Mouse (Mus musculus) myocyte (in vitro differentiated cells): Measurements from ENCODE around the gene Robo2. TPM values are rescaled to one million over a fixed set of nuclear protein-coding genes. Genes with fewer than 3 reads are reported as not detected.

Source experiments
- H3K27me3 ChIP-seq: one replicate; pipeline ENCODE4 v1.6.1; 2011; ENCODE audit not compliant: control insufficient read depth, insufficient read depth, insufficient read length
- H3K36me3 ChIP-seq: one replicate; pipeline ENCODE4 v1.6.1; 2011; ENCODE audit not compliant: control insufficient read depth, insufficient read depth
- H3K4me2 ChIP-seq: one replicate; pipeline ENCODE4 v1.6.1; 2011; ENCODE audit warnings: low read depth, control low read depth
- H3K4me3 ChIP-seq: one replicate; pipeline ENCODE4 v1.5.1; 2011; ENCODE audit warnings: mild to moderate bottlenecking, control low read depth, moderate library complexity
- H3K79me2 ChIP-seq: one replicate; pipeline ENCODE4 v1.6.1; 2011; ENCODE audit not compliant: control insufficient read depth, insufficient read depth
- H3ac ChIP-seq: one replicate; pipeline ENCODE4 v1.6.1; 2011; ENCODE audit not compliant: control insufficient read depth, insufficient read length
- CEBPB ChIP-seq: IDR thresholded peaks from 2 replicates; pipeline ENCODE4 v1.6.1; 2011; ENCODE audit warnings: mild to moderate bottlenecking, moderate library complexity; ENCODE audit not compliant: poor library complexity, insufficient read depth, severe bottlenecking
- E2F4 ChIP-seq: IDR thresholded peaks from one replicate; pipeline ENCODE4 v1.6.1; 2011; ENCODE audit warnings: mild to moderate bottlenecking, control low read depth, moderate library complexity; ENCODE audit not compliant: insufficient read depth
- MAX ChIP-seq: IDR thresholded peaks from one replicate; pipeline ENCODE4 v1.6.1; 2011; ENCODE audit warnings: low read depth, mild to moderate bottlenecking, control low read depth
- MYOD1 ChIP-seq, 3 experiments: IDR thresholded peaks; one replicate each; pipeline ENCODE4 v1.6.1; 2011; ENCODE audit warnings: control low read depth in 2 of 3, low read depth in 2 of 3, mild to moderate bottlenecking in 2 of 3, moderate library complexity in 1 of 3; ENCODE audit not compliant: insufficient read length in 2 of 3, control insufficient read depth in 1 of 3
- MYOG ChIP-seq, 3 experiments: IDR thresholded peaks; one replicate each; pipeline ENCODE4 v1.6.1; 2011; ENCODE audit warnings: control low read depth in 2 of 3, low read depth in 2 of 3, mild to moderate bottlenecking in 2 of 3; ENCODE audit not compliant: insufficient read length in 2 of 3, control insufficient read depth in 1 of 3, insufficient read depth in 1 of 3
- POLR2A ChIP-seq: IDR thresholded peaks from one replicate; pipeline ENCODE4 v1.6.1; 2011; ENCODE audit warnings: low read depth, mild to moderate bottlenecking, control low read depth, moderate library complexity; ENCODE audit not compliant: insufficient read length
- POLR2AphosphoS2 ChIP-seq: IDR thresholded peaks from one replicate; pipeline ENCODE4 v1.6.1; 2011; ENCODE audit warnings: low read depth, control low read depth; ENCODE audit not compliant: insufficient read length
- REST ChIP-seq: IDR thresholded peaks from one replicate; pipeline ENCODE4 v1.6.1; 2011; ENCODE audit warnings: mild to moderate bottlenecking, control low read depth, moderate library complexity; ENCODE audit not compliant: insufficient read depth, insufficient read length
- SRF ChIP-seq: IDR thresholded peaks from one replicate; pipeline ENCODE4 v1.6.1; 2011; ENCODE audit warnings: low read depth; ENCODE audit not compliant: control insufficient read depth, insufficient read length
- TCF12 ChIP-seq: IDR thresholded peaks from one replicate; pipeline ENCODE4 v1.6.1; 2011; ENCODE audit warnings: mild to moderate bottlenecking, control low read depth; ENCODE audit not compliant: poor library complexity, insufficient read depth, severe bottlenecking
- TCF3 ChIP-seq: IDR thresholded peaks from one replicate; pipeline ENCODE4 v1.6.1; 2011; ENCODE audit warnings: low read depth, control low read depth; ENCODE audit not compliant: insufficient read length
- USF1 ChIP-seq: IDR thresholded peaks from one replicate; pipeline ENCODE4 v1.6.1; 2011; ENCODE audit warnings: low read depth, mild to moderate bottlenecking, control low read depth, moderate library complexity
- polyA plus RNA-seq: library from polyadenylated mRNA; unstranded; fragments of >200 nt; fragmentation: generic; extraction: Trizol; gene quantifications from one replicate; pipeline ENCODE4 v1.2.1, GENCODE M21; 2012; ENCODE audit warnings: missing spikeins

Robo2 gene
- polyA plus RNA-seq, 1 experiment = 19.6 TPM

DNA sequence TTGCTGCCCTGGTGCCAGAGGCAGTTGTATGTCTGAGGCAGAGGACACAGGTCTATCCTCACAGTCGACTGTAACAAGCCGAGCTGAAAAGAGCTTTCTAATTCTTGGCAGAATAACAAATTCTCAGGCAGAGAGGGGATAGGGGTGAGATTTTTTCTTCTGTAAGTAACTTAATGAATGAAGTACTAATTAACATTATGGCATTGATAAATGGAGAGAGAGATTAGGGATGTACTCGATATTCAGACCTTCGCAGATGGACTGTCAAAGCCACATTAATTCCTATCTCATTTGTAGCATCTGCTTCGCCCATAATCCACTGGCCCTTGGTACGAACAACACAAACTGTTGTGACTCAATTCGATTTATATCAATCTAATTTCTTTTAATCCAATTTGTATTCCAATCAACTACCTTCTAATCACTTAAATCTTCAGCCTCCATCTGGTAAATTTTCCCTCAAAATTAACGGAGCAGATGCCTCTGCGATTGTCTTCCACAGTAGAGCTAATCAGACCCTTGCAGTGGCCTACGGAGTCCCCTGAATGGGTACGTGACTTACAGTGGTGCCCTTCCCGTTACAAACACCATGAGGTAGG is 36.2 kb downstream of the Robo2 start:
- TF ChIP-seq TCF12 = no peak
- no peak for TF ChIP-seq USF1
- TF ChIP-seq REST = no peak
- no peak for TF ChIP-seq SRF
- no peak for TF ChIP-seq MAX
- TF ChIP-seq E2F4 = no peak
- TF ChIP-seq POLR2A = no peak
- no peak for TF ChIP-seq TCF3
- no peak for TF ChIP-seq MYOD1 (IDR thresholded peaks at IDR 0.05; ENCODE audit: control insufficient read depth in 1 of 3, insufficient read length in 2 of 3, low read depth in 2 of 3)
- TF ChIP-seq MYOG (IDR thresholded peaks at IDR 0.05; ENCODE audit: control insufficient read depth in 1 of 3, insufficient read depth in 1 of 3, insufficient read length in 2 of 3, low read depth in 2 of 3) = no peak
- TF ChIP-seq POLR2AphosphoS2 = no peak
- no peak for TF ChIP-seq CEBPB
- no peaks in the 10 kb centered on the region for H3K36me3 ChIP-seq
- H3K79me2 ChIP-seq = peaks cover 2% of the 10 kb centered on the region
- H3K4me2 ChIP-seq = no peak overlapping the region
- no peak overlapping the region for H3K4me3 ChIP-seq
- H3ac ChIP-seq = no peak overlapping the region
- H3K27me3 ChIP-seq = no peaks in the 10 kb centered on the region

DNA sequence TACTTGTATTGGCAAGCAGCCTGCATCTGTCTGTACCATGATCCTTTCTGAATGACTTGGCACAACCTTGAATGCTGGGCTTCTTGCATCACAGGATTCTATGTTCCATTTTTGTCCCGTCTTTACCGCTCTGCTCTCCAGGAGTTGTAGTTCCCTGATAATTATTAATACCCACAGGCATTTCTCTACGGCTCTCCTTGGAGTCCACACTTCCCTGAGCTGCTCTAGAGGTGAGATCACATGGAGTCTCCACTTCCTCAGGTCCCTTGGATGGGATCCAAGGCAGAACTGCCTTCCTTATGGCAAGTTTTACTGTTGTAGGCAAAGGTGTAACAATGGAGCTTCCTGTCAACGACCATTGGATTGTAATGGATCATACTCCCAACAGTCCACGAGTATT is 37.1 kb downstream of the Robo2 start:
- Histone ChIP-seq H3K36me3 (no peaks in the 10 kb centered on the region), H3K4me3 (no peak overlapping the region), H3K79me2 (peaks cover 2% of the 10 kb centered on the region), H3ac (no peak overlapping the region), H3K4me2 (no peak overlapping the region), H3K27me3 (no peaks in the 10 kb centered on the region)
- TF ChIP-seq E2F4 (no peak), MYOG (IDR thresholded peaks at IDR 0.05; ENCODE audit: control insufficient read depth in 1 of 3, insufficient read depth in 1 of 3, insufficient read length in 2 of 3, low read depth in 2 of 3) (no peak), USF1 (no peak), REST (no peak), TCF3 (no peak), TCF12 (no peak), CEBPB (no peak), SRF (no peak), MAX (no peak), POLR2AphosphoS2 (no peak), MYOD1 (IDR thresholded peaks at IDR 0.05; ENCODE audit: control insufficient read depth in 1 of 3, insufficient read length in 2 of 3, low read depth in 2 of 3) (no peak), POLR2A (no peak)

DNA sequence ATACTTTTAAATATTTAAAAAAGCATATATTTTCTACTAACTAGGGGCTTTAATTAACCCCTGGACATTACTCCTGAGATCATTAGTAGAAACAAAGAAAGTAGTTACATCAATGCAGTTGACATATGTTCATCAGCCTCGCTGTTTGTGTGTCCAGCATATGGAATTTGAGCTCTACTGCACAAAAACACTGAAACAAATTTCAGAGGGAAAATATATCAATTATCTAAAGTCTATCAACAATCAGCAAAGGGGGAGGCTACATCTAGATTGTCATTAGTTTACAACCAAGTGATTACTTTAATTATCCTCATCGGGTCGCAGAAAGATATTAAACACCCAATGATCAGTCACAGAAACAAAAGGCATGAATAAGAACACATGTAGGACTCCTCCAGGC is 38.2 kb downstream of the Robo2 start:
- Histone ChIP-seq H3K36me3 (no peaks in the 10 kb centered on the region), H3K79me2 (peaks cover 2% of the 10 kb centered on the region), H3ac (no peak overlapping the region), H3K27me3 (no peaks in the 10 kb centered on the region), H3K4me3 (no peak overlapping the region), H3K4me2 (no peak overlapping the region)
- TF ChIP-seq REST (no peak), USF1 (no peak), POLR2AphosphoS2 (no peak), MYOD1 (IDR thresholded peaks at IDR 0.05; ENCODE audit: control insufficient read depth in 1 of 3, insufficient read length in 2 of 3, low read depth in 2 of 3) (no peak), CEBPB (no peak), MAX (no peak), TCF12 (no peak), POLR2A (no peak), E2F4 (no peak), TCF3 (no peak), MYOG (IDR thresholded peaks at IDR 0.05; ENCODE audit: control insufficient read depth in 1 of 3, insufficient read depth in 1 of 3, insufficient read length in 2 of 3, low read depth in 2 of 3) (no peak), SRF (no peak)

DNA sequence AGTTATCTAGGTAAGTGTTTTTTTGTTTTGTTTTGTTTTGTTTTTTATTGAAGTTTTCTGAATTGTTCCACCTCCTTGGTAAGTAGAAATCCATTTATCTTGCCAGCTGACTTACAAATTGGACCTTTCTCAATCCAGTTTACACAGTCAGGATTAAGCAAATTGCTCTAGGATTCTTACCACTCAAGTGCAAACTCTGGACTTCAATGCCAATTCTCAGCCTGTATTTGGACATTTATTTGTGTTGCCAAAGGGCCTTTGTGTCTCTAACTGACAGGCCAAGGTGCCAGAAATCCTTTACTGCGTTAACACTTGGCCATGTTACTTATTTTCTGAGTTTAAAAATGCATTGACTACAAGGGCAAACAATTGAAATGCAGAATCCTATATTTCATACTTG is 38.7 kb downstream of the Robo2 start:
- H3K4me2 ChIP-seq = no peak overlapping the region
- H3K27me3 ChIP-seq = no peaks in the 10 kb centered on the region
- no peak overlapping the region for H3K4me3 ChIP-seq
- peaks cover 2% of the 10 kb centered on the region for H3K79me2 ChIP-seq
- TF ChIP-seq CEBPB = no peak
- no peak for TF ChIP-seq TCF12
- no peak for TF ChIP-seq REST
- no peak for TF ChIP-seq MYOG (IDR thresholded peaks at IDR 0.05; ENCODE audit: control insufficient read depth in 1 of 3, insufficient read depth in 1 of 3, insufficient read length in 2 of 3, low read depth in 2 of 3)
- TF ChIP-seq POLR2AphosphoS2 = no peak
- no peak for TF ChIP-seq TCF3
- no peak for TF ChIP-seq USF1
- TF ChIP-seq POLR2A = no peak
- no peak for TF ChIP-seq MYOD1 (IDR thresholded peaks at IDR 0.05; ENCODE audit: control insufficient read depth in 1 of 3, insufficient read length in 2 of 3, low read depth in 2 of 3)
- TF ChIP-seq MAX = no peak
- TF ChIP-seq SRF = no peak
- TF ChIP-seq E2F4 = no peak
- H3ac ChIP-seq = no peak overlapping the region
- H3K36me3 ChIP-seq = no peaks in the 10 kb centered on the region
